Mouse (Mus musculus) CH12.LX (cell line): Measurements from ENCODE around the gene Pan3. TPM values are rescaled to one million over a fixed set of nuclear protein-coding genes. Genes with fewer than 3 reads are reported as not detected.

Experiments used
- DNase-seq: peaks from one replicate; pipeline ENCODE4 v3.0.0-alpha.2; 2013; ENCODE audit errors: extremely low read depth
- H3K27ac ChIP-seq: 2 replicates; pipeline ENCODE4 v1.5.1; 2012; ENCODE audit warnings: low read depth, mild to moderate bottlenecking, control low read depth, moderate library complexity; ENCODE audit not compliant: insufficient read depth
- H3K27me3 ChIP-seq: replicated peaks from 2 replicates; pipeline ENCODE3; 2012; ENCODE audit warnings: inconsistent platforms
- H3K36me3 ChIP-seq, 2 experiments: replicated peaks in 1 of 2; 2 replicates each; pipeline versions ENCODE3 to v1.6.1; 2012; ENCODE audit warnings: inconsistent platforms in 1 of 2, low read length in 1 of 2, mild to moderate bottlenecking in 1 of 2, mixed read lengths in 1 of 2, moderate library complexity in 1 of 2; ENCODE audit not compliant: control insufficient read depth in 1 of 2, insufficient read depth in 1 of 2
- H3K4me1 ChIP-seq, 2 experiments: 2 replicates each; pipeline ENCODE4 v1.6.1; 2012; ENCODE audit warnings: inconsistent platforms in 1 of 2, moderate library complexity in 1 of 2; ENCODE audit not compliant: insufficient read depth in 2 of 2, control insufficient read depth in 1 of 2
- H3K4me2 ChIP-seq: 2 replicates; pipeline ENCODE4 v1.6.1; 2012; ENCODE audit warnings: low read depth, mild to moderate bottlenecking, control low read depth; ENCODE audit not compliant: poor library complexity, insufficient read depth, severe bottlenecking
- H3K4me3 ChIP-seq, 3 experiments: fragments of 150-350 bp in 1 of 3; sonication (generic) in 1 of 3; replicated peaks in 1 of 3; 2 replicates each; pipeline versions ENCODE3 to v1.5.1; 2011 to 2012; ENCODE audit warnings: low read depth in 2 of 3, low read length in 2 of 3, mild to moderate bottlenecking in 2 of 3, moderate library complexity in 2 of 3, control low read depth in 1 of 3, improper control_type of control experiment in 1 of 3, inconsistent platforms in 1 of 3, mixed read lengths in 1 of 3; ENCODE audit not compliant: poor library complexity in 1 of 3
- H3K79me2 ChIP-seq: replicated peaks from 2 replicates; pipeline ENCODE4 v1.6.1; 2012; ENCODE audit warnings: mild to moderate bottlenecking, moderate library complexity; ENCODE audit not compliant: control insufficient read depth, poor library complexity, insufficient read depth, severe bottlenecking; ENCODE audit errors: extremely low read depth
- H3K9ac ChIP-seq: 2 replicates; pipeline ENCODE4 v1.6.1; 2012; ENCODE audit warnings: low read depth, mild to moderate bottlenecking, control low read depth, moderate library complexity; ENCODE audit not compliant: insufficient read depth
- H3K9me3 ChIP-seq: replicated peaks from 2 replicates; pipeline ENCODE3; 2012; ENCODE audit warnings: low read length, inconsistent platforms, mixed read lengths
- BHLHE40 ChIP-seq: IDR thresholded peaks from 2 replicates; pipeline ENCODE4 v1.6.1; 2011; ENCODE audit warnings: mild to moderate bottlenecking, low read depth, low read length, improper control_type of control experiment
- CTCF ChIP-seq, 2 experiments: IDR thresholded peaks in 1 of 2; conservative IDR thresholded peaks in 1 of 2; 2 replicates each; pipeline ENCODE4 v1.5.1; 2011 to 2012; ENCODE audit warnings: low read depth in 2 of 2, low read length in 2 of 2, improper control_type of control experiment in 1 of 2, inconsistent platforms in 1 of 2, mild to moderate bottlenecking in 1 of 2, moderate library complexity in 1 of 2
- E2F4 ChIP-seq: IDR thresholded peaks from 2 replicates; pipeline ENCODE4 v1.6.1; 2011; ENCODE audit warnings: low read depth, low read length, improper control_type of control experiment; ENCODE audit not compliant: insufficient replicate concordance
- HCFC1 ChIP-seq: IDR thresholded peaks from 2 replicates; pipeline ENCODE4 v1.6.1; 2012; ENCODE audit warnings: low read depth, mild to moderate bottlenecking, inconsistent platforms, low read length, improper control_type of control experiment
- MEF2A ChIP-seq: IDR thresholded peaks from 2 replicates; pipeline ENCODE4 v1.6.1; 2014; ENCODE audit warnings: low read depth, mild to moderate bottlenecking, inconsistent platforms, low read length, improper control_type of control experiment, borderline replicate concordance
- PAX5 ChIP-seq: IDR thresholded peaks from 2 replicates; pipeline ENCODE4 v1.6.1; 2012; ENCODE audit warnings: low read length, inconsistent platforms, mixed read lengths
- POLR2A ChIP-seq: IDR thresholded peaks from 2 replicates; pipeline ENCODE4 v1.6.1; 2011; ENCODE audit warnings: low read depth, mild to moderate bottlenecking, improper control_type of control experiment, low read length
- RAD21 ChIP-seq: IDR thresholded peaks from 2 replicates; pipeline ENCODE4 v1.6.1; 2011; ENCODE audit warnings: low read depth, mild to moderate bottlenecking, low read length, improper control_type of control experiment, moderate library complexity
- RCOR1 ChIP-seq: conservative IDR thresholded peaks from 2 replicates; pipeline ENCODE4 v1.6.1; 2012; ENCODE audit warnings: low read depth, mild to moderate bottlenecking, inconsistent platforms, low read length, improper control_type of control experiment
- UBTF ChIP-seq: IDR thresholded peaks from 2 replicates; pipeline ENCODE4 v1.6.1; 2012; ENCODE audit warnings: low read depth, mild to moderate bottlenecking, inconsistent platforms, low read length, improper control_type of control experiment, moderate library complexity
- USF2 ChIP-seq: conservative IDR thresholded peaks from 2 replicates; pipeline ENCODE4 v1.6.1; 2011; ENCODE audit warnings: low read depth, low read length, improper control_type of control experiment
- dilution Hi-C: fragments of 300-500 bp; cut with MboI; formaldehyde crosslinking; loops from 2 replicates; pipeline ENCODE4 v1.14.3; 2020; ENCODE audit warnings: low sequenced_read_pairs; ENCODE audit not compliant: extremely low pct_unique_long_range_greater_than_20kb, extremely low pct_ligation_motif_present
- in situ Hi-C: fragments of 300-500 bp; cut with MboI; formaldehyde crosslinking; loops from 3 replicates; pipeline ENCODE4 v1.14.3; 2019; ENCODE audit warnings: low sequenced_read_pairs, low pct_ligation_motif_present, low pct_unique_long_range_greater_than_20kb, mixed read lengths
- polyA plus RNA-seq: library from polyadenylated mRNA; unstranded; fragments of >175 nt; gene quantifications from 2 replicates; pipeline ENCODE4 v1.2.1, GENCODE M21; 2012; ENCODE audit warnings: low read depth; ENCODE audit not compliant: insufficient read length
- total RNA-seq, 2 experiments: library from RNA; depleted of rRNA; stranded (reverse); fragments of 300-350 nt in 1 of 2; fragments of >200 nt in 1 of 2; gene quantifications; 2 replicates each; pipeline ENCODE4 v1.2.3; 2012 to 2014

Pan3 gene
- total and polyA plus RNA-seq, 3 experiments, result 37.6 to 43.5 (median 40.2) TPM

- peak; percentile 39 for DNase-seq
- in situ Hi-C loops, result no loop called here
- H3K79me2 ChIP-seq, result peaks cover 2% of the 10 kb centered on the region; the same call in 1 of the 2 replicates
- dilution Hi-C loops, result no loop called here
- no peak overlapping the region for H3K4me2 ChIP-seq
- peaks cover 6 to 52% of the 10 kb centered on the region in 2 experiments for H3K4me1 ChIP-seq
- H3K27me3 ChIP-seq, result no peaks in the 10 kb centered on the region
- no peak overlapping the region for H3K27ac ChIP-seq
- H3K9me3 ChIP-seq, result no peaks in the 10 kb centered on the region
- H3K9ac ChIP-seq, result no peak overlapping the region
- TF ChIP-seq POLR2A, result no peak
- no peak for TF ChIP-seq UBTF
- TF ChIP-seq E2F4, result no peak
- TF ChIP-seq USF2, result no peak
- no peak for TF ChIP-seq HCFC1
- no peak for TF ChIP-seq CTCF (conservative IDR thresholded peaks at IDR 0.05 in 1 of 2, IDR thresholded peaks at IDR 0.05 in 1 of 2; ENCODE audit: low read depth in 2 of 2, low read length in 2 of 2)
- no peak for TF ChIP-seq RAD21
- TF ChIP-seq PAX5, result no peak
- H3K36me3 ChIP-seq, result peaks cover 22 to 72% of the 10 kb centered on the region in 2 experiments
- H3K4me3 ChIP-seq, result no peak overlapping the region
Observed at GRCm38 (mm10) chr5:147493205-147493604, 63.2 kb downstream of the Pan3 start.

DNA sequence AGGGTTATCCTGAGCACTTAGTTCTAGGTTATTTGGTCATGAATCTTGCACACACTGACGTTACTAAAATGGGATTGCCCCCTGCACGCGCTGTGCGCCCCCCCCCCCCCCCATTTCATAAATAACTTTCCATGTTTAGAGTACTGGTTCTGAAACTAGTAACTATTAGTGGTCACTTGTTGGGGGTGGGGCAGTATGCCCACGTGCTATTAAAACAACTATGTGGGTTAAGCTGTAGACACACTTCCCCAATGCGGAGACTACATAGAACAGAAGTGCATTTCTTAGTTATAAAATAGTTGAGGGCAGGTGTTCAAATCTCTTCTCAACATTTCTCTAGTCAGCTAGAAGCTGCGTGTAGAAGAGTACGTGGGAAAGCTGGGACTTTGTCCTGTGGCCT is 63.7 kb downstream of the Pan3 start:
- TF ChIP-seq RCOR1 (no peak), MEF2A (peak; percentile 15; the same call in 1 of the 2 replicates), BHLHE40 (peak; percentile 72)
- TF ChIP-seq, all 38 proteins: peak for 2
- dilution Hi-C loops, result no loop called here
- H3K9ac ChIP-seq, result no peak overlapping the region

GRCm38 (mm10) chr5:147494388-147494787 is 64.4 kb downstream of the Pan3 start:
- no peak overlapping the region for H3K27ac ChIP-seq
- TF ChIP-seq USF2 (no peak), PAX5 (no peak), E2F4 (no peak), HCFC1 (no peak)
- H3K9ac ChIP-seq, result no peak overlapping the region
- in situ Hi-C loops, result no loop called here
- H3K4me3 ChIP-seq, result no peak overlapping the region
- H3K9me3 ChIP-seq, result no peaks in the 10 kb centered on the region
- dilution Hi-C loops, result no loop called here
- peaks cover 2% of the 10 kb centered on the region; the same call in 1 of the 2 replicates for H3K79me2 ChIP-seq
- H3K4me2 ChIP-seq, result no peak overlapping the region
- peaks cover 17 to 68% of the 10 kb centered on the region in 2 experiments for H3K36me3 ChIP-seq
- H3K4me1 ChIP-seq, result peaks cover 6 to 52% of the 10 kb centered on the region in 2 experiments
- DNase-seq, result no peak
- H3K27me3 ChIP-seq, result no peaks in the 10 kb centered on the region

More for the DNA sequence above, 63.7 kb downstream of the Pan3 start:
- H3K36me3 ChIP-seq, result peaks cover 19 to 70% of the 10 kb centered on the region in 2 experiments
- H3K27me3 ChIP-seq, result no peaks in the 10 kb centered on the region
- H3K79me2 ChIP-seq, result peaks cover 2% of the 10 kb centered on the region; the same call in 1 of the 2 replicates
- no peak overlapping the region for H3K4me3 ChIP-seq
- no peak overlapping the region for H3K27ac ChIP-seq
- no peak overlapping the region for H3K4me2 ChIP-seq
- in situ Hi-C loops, result no loop called here
- H3K4me1 ChIP-seq, result peaks cover 6 to 52% of the 10 kb centered on the region in 2 experiments
- DNase-seq, result peak; percentile 38
- no peaks in the 10 kb centered on the region for H3K9me3 ChIP-seq
